Mouse (Mus musculus) cerebellum, adult 9-11 months (tissue): ENCODE measurements around the gene Gm20736.
"Not testable (repeated sequence)": the region's sequence is repeated elsewhere in the genome, so short reads cannot be mapped to it uniquely, and the experiment has no call there.

Source experiments
- DNase-seq: peaks from one replicate; pipeline ENCODE4 v3.0.0; 2022

Gene Gm20736

DNA sequence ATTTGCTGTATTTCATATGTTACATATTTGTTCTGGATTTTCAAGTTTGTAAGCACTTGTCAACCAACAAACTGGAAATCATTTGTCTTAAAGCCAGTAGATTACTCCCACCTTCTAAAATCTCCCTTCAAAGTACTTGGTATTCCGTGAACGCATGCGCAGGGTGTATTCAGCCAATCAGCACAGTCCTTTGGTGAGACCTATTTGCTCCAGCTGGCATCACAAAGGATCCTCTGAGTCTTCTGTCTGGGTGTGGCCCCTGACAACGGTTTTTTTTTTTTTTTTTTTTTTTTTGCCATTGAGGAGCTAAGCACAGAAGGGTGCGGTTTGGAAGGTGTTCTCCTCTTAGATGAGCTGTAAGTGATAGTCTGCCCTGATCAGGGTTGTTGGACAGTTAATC lies at the start of gene Gm20736:
Gene Gm20736, plus strand, starts transcription at position 301 of the 400 bp plus-strand sequence.
- DNase-seq: not testable (repeated sequence)
